Mouse (Mus musculus) intestine, embryonic 16.5 days (tissue): ENCODE data around the gene Nt5m. TPM values are rescaled to one million over a fixed set of nuclear protein-coding genes. Genes with fewer than 3 reads are reported as not detected.

ENCODE experiments used
- ATAC-seq: fragments of 200-750 bp; cut with Nextera tagmentation; 2 replicates; pipeline ENCODE4 v1.8.0; 2017; ENCODE audit warnings: moderate TSS enrichment, moderate library complexity
- H3K27ac ChIP-seq: fragments of 300-500 bp; sonication (generic); 2 replicates; pipeline ENCODE4 v1.5.1; 2014; ENCODE audit warnings: mild to moderate bottlenecking, low read length
- H3K27me3 ChIP-seq: fragments of 300-500 bp; sonication (generic); replicated peaks from 2 replicates; pipeline ENCODE4 v1.6.1; 2014; ENCODE audit warnings: low read length, control low read depth, mixed read lengths; ENCODE audit not compliant: control insufficient read depth, insufficient read depth
- H3K36me3 ChIP-seq: fragments of 300-500 bp; sonication (generic); 2 replicates; pipeline ENCODE4 v1.6.1; 2014; ENCODE audit warnings: low read length, control low read depth; ENCODE audit not compliant: control insufficient read depth, insufficient read depth
- H3K4me1 ChIP-seq: fragments of 300-500 bp; sonication (generic); 2 replicates; pipeline ENCODE4 v1.6.1; 2014; ENCODE audit warnings: low read length, control low read depth, mixed read lengths; ENCODE audit not compliant: control insufficient read depth, insufficient read depth
- H3K4me2 ChIP-seq: fragments of 300-500 bp; sonication (generic); 2 replicates; pipeline ENCODE4 v1.6.1; 2014; ENCODE audit warnings: low read depth, low read length, control low read depth
- H3K4me3 ChIP-seq: fragments of 300-500 bp; sonication (generic); 2 replicates; pipeline ENCODE4 v1.5.1; 2014; ENCODE audit warnings: mild to moderate bottlenecking, low read length
- H3K9ac ChIP-seq: fragments of 300-500 bp; sonication (generic); 2 replicates; pipeline ENCODE4 v1.6.1; 2014; ENCODE audit warnings: low read depth, low read length
- H3K9me3 ChIP-seq: fragments of 300-500 bp; sonication (generic); 2 replicates; pipeline ENCODE4 v1.6.1; 2016; ENCODE audit warnings: low read length, control low read depth; ENCODE audit not compliant: control insufficient read depth
- WGBS: fragments of 180-500 bp; shearing (Covaris S2); extraction: QIAGEN DNeasy Blood & Tissue Kit; methylation state at CpG from one replicate; pipeline ENCODE4 v1.1.7; 2014; 5-methylcytosine and 5-hydroxymethylcytosine counted together
- polyA plus RNA-seq: library from polyadenylated mRNA; unstranded; fragments of >200 nt; fragmentation: Nextera tagmentation; extraction: Ambion mirVana; gene quantifications from 2 replicates; pipeline ENCODE4 v1.2.1, GENCODE M21; 2015

The Nt5m gene
- polyA plus RNA-seq, 1 experiment from 2014 or later, result 34.5 TPM

DNA sequence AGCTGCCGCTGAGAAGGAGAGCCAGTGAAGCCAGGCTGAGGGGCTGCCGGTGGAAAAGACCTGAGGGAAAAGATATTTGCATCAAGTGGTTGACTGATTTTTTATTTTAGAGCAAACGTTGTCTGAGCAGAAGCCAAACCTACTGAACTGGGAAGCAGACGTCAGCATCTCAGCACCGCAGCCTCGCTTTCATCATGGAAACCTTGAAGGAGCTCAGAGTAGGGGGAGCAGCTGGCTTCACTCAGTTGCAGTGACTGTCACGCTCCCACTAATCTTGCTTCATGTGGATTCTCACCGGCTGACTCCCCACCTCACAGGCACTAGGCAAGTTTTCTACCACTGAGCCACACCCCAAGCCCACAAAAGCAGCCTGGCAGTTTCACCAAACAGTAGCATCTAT lies 56.1 kb downstream of the Nt5m start:
- Histone ChIP-seq H3K27ac (no peak overlapping the region), H3K9me3 (no peaks in the 10 kb centered on the region), H3K36me3 (no peaks in the 10 kb centered on the region), H3K4me2 (no peak overlapping the region), H3K4me3 (no peak overlapping the region), H3K9ac (no peak overlapping the region), H3K4me1 (peaks cover 11% of the 10 kb centered on the region), H3K27me3 (no peaks in the 10 kb centered on the region)
- WGBS, result 50% methylated on average over 8 of the region's 8 CpGs
- no peak for ATAC-seq

- Histone ChIP-seq H3K9ac (no peak overlapping the region), H3K36me3 (no peaks in the 10 kb centered on the region), H3K27me3 (no peaks in the 10 kb centered on the region), H3K4me2 (no peak overlapping the region), H3K4me1 (peaks cover 19% of the 10 kb centered on the region), H3K27ac (no peak overlapping the region), H3K9me3 (no peaks in the 10 kb centered on the region), H3K4me3 (no peak overlapping the region)
- 52% methylated on average over 11 of the region's 11 CpGs for WGBS
- no peak for ATAC-seq
Measured at GRCm38 (mm10) chr11:59897981-59898599, 58.8 kb downstream of the Nt5m start.

GRCm38 (mm10) chr11:59899711-59900685 lies 60.8 kb downstream of the Nt5m start:
- H3K9me3 ChIP-seq, result no peaks in the 10 kb centered on the region
- H3K4me1 ChIP-seq, result peaks cover 16% of the 10 kb centered on the region
- no peak for ATAC-seq
- H3K27me3 ChIP-seq, result no peaks in the 10 kb centered on the region
- 58% methylated on average over 13 of the region's 13 CpGs for WGBS
- H3K4me2 ChIP-seq, result no peak overlapping the region
- H3K36me3 ChIP-seq, result no peaks in the 10 kb centered on the region
- H3K9ac ChIP-seq, result no peak overlapping the region
- no peak overlapping the region for H3K27ac ChIP-seq
- no peak overlapping the region for H3K4me3 ChIP-seq

DNA sequence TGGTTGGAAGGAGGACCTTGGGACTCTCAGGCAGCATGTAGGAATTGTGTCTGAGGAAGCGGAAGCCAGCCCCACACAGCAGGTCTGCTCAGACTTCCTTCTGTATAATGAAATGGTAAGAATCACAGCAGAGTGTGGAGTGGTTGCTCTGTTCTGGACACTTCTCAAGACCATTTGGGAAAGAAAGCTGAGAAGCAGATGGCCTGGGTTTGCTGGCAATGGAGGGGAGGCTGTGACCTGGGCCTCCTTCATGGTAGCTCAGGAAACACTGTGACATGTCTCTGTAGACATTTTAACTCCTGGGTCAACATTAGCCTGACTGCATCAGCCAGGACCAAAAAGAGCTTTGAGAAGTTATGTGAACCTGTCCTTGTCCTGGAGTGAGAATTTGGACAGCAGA lies 61.7 kb downstream of the Nt5m start:
- H3K4me2 ChIP-seq, result no peak overlapping the region
- H3K36me3 ChIP-seq, result no peaks in the 10 kb centered on the region
- H3K9me3 ChIP-seq, result no peaks in the 10 kb centered on the region
- 76% methylated on average over 1 of the region's 1 CpGs for WGBS
- peaks cover 16% of the 10 kb centered on the region for H3K4me1 ChIP-seq
- H3K27ac ChIP-seq, result no peak overlapping the region
- no peaks in the 10 kb centered on the region for H3K27me3 ChIP-seq
- ATAC-seq, result no peak
- no peak overlapping the region for H3K4me3 ChIP-seq
- H3K9ac ChIP-seq, result no peak overlapping the region

GRCm38 (mm10) chr11:59902045-59902726 lies 62.9 kb downstream of the Nt5m start:
- peak; percentile 66 for ATAC-seq
- H3K4me1 ChIP-seq, result peaks cover 16% of the 10 kb centered on the region
- peak overlapping the region; percentile 48; the same call in 1 of the 2 replicates for H3K27ac ChIP-seq

DNA sequence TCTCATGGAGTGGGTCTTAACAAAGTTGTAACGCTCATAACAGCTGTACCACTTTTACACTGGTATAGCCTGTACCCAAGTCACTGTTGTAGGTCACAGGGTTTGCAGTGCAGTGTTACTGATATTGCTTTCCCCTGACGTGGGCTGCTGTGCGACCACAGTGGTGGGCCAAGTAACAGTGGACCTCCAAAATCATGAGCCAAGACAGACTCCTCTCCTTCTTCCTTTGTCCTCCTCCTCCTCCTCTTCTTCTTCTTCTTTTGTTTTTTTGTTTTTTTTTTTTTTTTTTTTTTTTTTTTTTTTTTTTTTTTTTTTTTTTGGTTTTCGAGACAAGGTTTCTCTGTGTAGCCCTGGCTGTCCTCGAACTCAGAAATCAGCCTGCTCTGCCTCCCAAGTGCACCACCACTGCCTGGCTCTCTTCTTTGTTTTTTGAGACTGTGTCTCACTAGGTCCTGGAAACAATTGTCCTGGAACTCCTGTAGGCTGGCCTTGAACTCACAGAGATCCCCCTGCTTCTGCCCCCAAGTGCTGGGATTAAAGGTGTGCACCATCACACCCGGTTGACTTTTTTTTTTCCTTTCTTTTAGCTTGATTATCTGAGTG lies 67.4 kb downstream of the Nt5m start:
- Histone ChIP-seq H3K27me3 (no peaks in the 10 kb centered on the region), H3K4me2 (no peak overlapping the region)

More at GRCm38 (mm10) chr11:59902045-59902726, 62.9 kb downstream of the Nt5m start:
- Histone ChIP-seq H3K9me3 (no peaks in the 10 kb centered on the region), H3K9ac (peak overlapping the region; percentile 16; the same call in 1 of the 2 replicates), H3K4me3 (no peak overlapping the region), H3K4me2 (no peak overlapping the region), H3K36me3 (no peaks in the 10 kb centered on the region), H3K27me3 (no peaks in the 10 kb centered on the region)
- WGBS, result 58% methylated on average over 8 of the region's 8 CpGs

DNA sequence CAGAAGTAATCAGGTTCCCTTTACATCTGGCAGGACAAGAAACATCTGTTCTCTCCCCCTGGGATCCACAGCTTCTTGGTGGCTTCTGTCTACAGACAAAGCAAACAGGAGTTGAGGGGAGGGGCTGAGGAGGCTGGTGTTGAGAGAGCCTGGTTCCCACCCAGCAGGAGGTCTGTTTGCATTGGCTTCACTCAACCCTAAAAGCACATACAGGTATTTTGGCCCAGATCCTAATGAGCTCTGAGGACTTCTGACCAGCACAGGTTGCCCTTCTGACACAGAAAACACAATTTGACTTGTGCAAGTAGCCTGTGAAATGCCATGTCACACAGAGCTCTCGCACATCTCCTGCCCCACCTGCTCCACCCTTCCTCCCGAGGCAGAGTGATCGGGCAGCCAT lies 69.2 kb downstream of the Nt5m start:
- 52% methylated on average over 3 of the region's 3 CpGs for WGBS
- no peak for ATAC-seq
- no peak overlapping the region for H3K27ac ChIP-seq

More for the DNA sequence above, 67.4 kb downstream of the Nt5m start:
- Histone ChIP-seq H3K4me1 (peaks cover 8% of the 10 kb centered on the region), H3K27ac (no peak overlapping the region), H3K9ac (no peak overlapping the region), H3K36me3 (no peaks in the 10 kb centered on the region), H3K9me3 (no peaks in the 10 kb centered on the region), H3K4me3 (no peak overlapping the region)
- ATAC-seq, result no peak
- 96% methylated on average over 6 of the region's 6 CpGs for WGBS

DNA sequence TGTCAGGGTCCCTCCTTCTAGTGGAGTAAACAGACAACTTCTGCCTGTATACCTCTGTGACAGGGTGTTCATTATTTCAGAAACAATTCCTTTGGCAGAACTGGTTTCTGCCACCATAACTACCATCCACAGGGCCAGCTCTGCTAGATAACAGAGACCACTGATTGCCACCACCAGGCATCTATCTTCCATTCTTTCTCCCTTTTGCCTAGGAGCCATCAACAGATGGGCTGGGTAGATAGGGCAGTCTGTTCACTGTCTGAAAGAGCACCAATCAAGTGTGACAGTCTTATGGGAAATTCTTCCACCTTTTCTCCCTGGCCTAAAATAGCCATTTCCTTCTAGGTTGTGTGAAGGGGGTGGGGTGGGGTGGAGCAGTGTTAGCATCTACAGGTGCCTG lies 71.3 kb downstream of the Nt5m start:
- no peak overlapping the region for H3K4me3 ChIP-seq
- no peaks in the 10 kb centered on the region for H3K36me3 ChIP-seq
- H3K27me3 ChIP-seq, result no peaks in the 10 kb centered on the region
- no peak overlapping the region for H3K27ac ChIP-seq
- no peaks in the 10 kb centered on the region for H3K9me3 ChIP-seq
- no peak overlapping the region for H3K9ac ChIP-seq
- H3K4me2 ChIP-seq, result no peak overlapping the region
- no peak for ATAC-seq
- no peaks in the 10 kb centered on the region for H3K4me1 ChIP-seq

More for the DNA sequence above, 69.2 kb downstream of the Nt5m start:
- H3K9me3 ChIP-seq, result no peaks in the 10 kb centered on the region
- no peaks in the 10 kb centered on the region for H3K27me3 ChIP-seq
- H3K36me3 ChIP-seq, result no peaks in the 10 kb centered on the region
- no peak overlapping the region for H3K4me3 ChIP-seq
- H3K4me1 ChIP-seq, result no peaks in the 10 kb centered on the region
- H3K4me2 ChIP-seq, result no peak overlapping the region
- H3K9ac ChIP-seq, result no peak overlapping the region

- Histone ChIP-seq H3K4me2 (no peak overlapping the region), H3K9me3 (no peaks in the 10 kb centered on the region), H3K9ac (no peak overlapping the region), H3K27me3 (no peaks in the 10 kb centered on the region), H3K36me3 (no peaks in the 10 kb centered on the region), H3K4me1 (no peaks in the 10 kb centered on the region), H3K27ac (no peak overlapping the region), H3K4me3 (no peak overlapping the region)
- WGBS, result 85% methylated on average over 1 of the region's 1 CpGs
- ATAC-seq, result no peak
Measured at GRCm38 (mm10) chr11:59911523-59911922, 72.3 kb downstream of the Nt5m start.
